Mouse (Mus musculus) thymus, adult 2 months (tissue): ENCODE results near the gene Mpp2.

ENCODE experiments used
- CTCF ChIP-seq: fragments of 200-500 bp; IDR thresholded peaks from 2 replicates; pipeline ENCODE4 v1.5.1; 2012; ENCODE audit warnings: mild to moderate bottlenecking, control low read depth, low read length, moderate library complexity, borderline replicate concordance; ENCODE audit not compliant: control insufficient read depth, poor library complexity, insufficient read depth; ENCODE audit errors: extremely low read depth
- POLR2A ChIP-seq: fragments of 200-500 bp; IDR thresholded peaks from 2 replicates; pipeline ENCODE4 v1.6.1; 2012; ENCODE audit warnings: mild to moderate bottlenecking, low read length, control low read depth, moderate library complexity; ENCODE audit not compliant: control insufficient read depth, poor library complexity, insufficient read depth; ENCODE audit errors: extremely low read depth

DNA sequence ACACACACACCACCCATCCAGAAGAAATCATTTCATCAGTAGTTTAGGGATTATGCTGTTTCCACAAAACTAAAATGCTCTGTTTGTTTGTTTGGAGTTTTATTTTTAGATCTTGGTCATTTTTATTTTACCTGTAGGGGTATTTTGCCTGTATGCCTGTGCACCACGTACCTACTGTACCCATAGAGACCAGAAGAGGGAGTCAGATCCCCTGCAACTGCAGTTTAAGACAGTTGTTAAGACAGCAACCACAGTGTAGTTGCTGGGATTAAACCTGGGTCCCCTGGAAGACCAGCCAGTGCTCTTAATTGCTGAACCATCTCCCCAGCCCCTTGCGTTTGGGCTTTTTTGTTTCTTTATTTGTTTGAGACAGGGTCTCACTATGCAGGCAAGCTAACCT lies 19.3 kb downstream of the Mpp2 start:
- TF ChIP-seq CTCF = no peak
- no peak for TF ChIP-seq POLR2A
